Mouse (Mus musculus): ENCODE data around the gene Bptf.

- TF ChIP-seq CTCF (conservative IDR thresholded peaks at IDR 0.05 in 1 of 2, IDR thresholded peaks at IDR 0.05 in 1 of 2; ENCODE audit: low read depth in 2 of 2, low read length in 2 of 2) (no peak), NELFE (IDR thresholded peaks at IDR 0.05; ENCODE audit: low read depth, low read length) (no peak; the same call in 1 of the 2 replicates), POLR2AphosphoS2 (IDR thresholded peaks at IDR 0.05; ENCODE audit: low read depth, low read length) (no peak), ZC3H11A (IDR thresholded peaks at IDR 0.05; ENCODE audit: low read depth, low read length) (no peak), USF1 (IDR thresholded peaks at IDR 0.05; ENCODE audit: low read depth, low read length) (no peak), MAX (IDR thresholded peaks at IDR 0.05; ENCODE audit: low read length) (no peak), NRF1 (IDR thresholded peaks at IDR 0.05; ENCODE audit: low read depth, low read length) (no peak), MAZ (IDR thresholded peaks at IDR 0.05; ENCODE audit: low read depth, low read length) (0 out of 2 replicates have a peak, but pooled peaks have one; percentile 49), POLR2A (IDR thresholded peaks at IDR 0.05; ENCODE audit: low read depth, low read length) (no peak), MEF2A (IDR thresholded peaks at IDR 0.05; ENCODE audit: borderline replicate concordance, low read depth, low read length) (no peak), EP300 (IDR thresholded peaks at IDR 0.05; ENCODE audit: low read length) (peak; percentile 34; the same call in 1 of the 2 replicates), HCFC1 (IDR thresholded peaks at IDR 0.05; ENCODE audit: low read depth, low read length) (peak; percentile 24; the same call in 1 of the 2 replicates)
These were observed 29.3 kb downstream of the Bptf start for GRCm38 (mm10) chr11:107102465-107103223.

Data from CH12.LX (cell line).